Mouse (Mus musculus) hindlimb bud, embryonic 11.5 days (tissue): Measurements from ENCODE around the gene Grm4.

ENCODE experiments used
- DNase-seq: peaks from one replicate; pipeline ENCODE4 v3.0.0-alpha.2; 2012; ENCODE audit warnings: low read depth, low spot score; ENCODE audit errors: extremely low spot score

Gene Grm4

DNA sequence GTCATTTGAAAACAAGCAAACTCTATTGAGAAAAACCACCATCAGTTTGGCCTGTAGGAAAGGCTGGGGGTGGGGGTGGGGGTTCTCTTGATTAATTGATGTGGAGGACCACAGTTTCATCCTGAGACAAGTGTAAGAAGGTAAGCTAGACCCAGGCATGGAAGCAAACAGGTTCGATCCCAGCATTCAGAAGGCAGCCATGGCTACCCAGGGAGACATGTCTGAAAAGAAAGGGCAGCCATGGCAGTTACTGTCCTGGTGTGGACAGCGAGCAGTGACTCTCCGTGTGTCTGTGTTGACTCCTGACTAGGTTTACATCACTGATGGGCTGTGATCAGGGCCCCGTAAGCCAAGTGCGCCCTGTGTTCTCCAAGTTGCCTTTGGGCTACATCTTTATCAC lies at the start of gene Grm4:
Grm4 (minus strand) TSS at position 101 of the 400 bp plus-strand sequence.
- no peak for DNase-seq

DNA sequence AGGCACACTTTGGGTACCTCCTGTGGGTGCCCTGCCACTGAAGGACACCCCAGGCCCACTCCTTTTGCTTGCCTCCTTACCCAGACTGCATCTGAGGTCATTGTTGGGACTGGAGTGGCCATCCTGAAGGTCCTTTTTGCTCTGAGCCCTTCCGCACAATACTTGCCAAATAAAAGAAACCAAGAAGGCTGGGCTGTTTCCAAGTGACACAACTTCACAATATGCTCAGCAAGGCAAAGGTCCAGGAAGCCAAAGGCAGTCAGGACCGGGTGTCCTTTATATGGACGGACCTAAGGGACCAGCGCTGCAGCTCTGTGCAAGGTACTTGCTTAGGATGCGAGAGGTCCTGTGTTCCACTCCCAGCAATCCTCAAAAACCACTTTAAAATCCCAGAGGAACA lies 47.0 kb upstream of the Grm4 start:
- DNase-seq: no peak

DNA sequence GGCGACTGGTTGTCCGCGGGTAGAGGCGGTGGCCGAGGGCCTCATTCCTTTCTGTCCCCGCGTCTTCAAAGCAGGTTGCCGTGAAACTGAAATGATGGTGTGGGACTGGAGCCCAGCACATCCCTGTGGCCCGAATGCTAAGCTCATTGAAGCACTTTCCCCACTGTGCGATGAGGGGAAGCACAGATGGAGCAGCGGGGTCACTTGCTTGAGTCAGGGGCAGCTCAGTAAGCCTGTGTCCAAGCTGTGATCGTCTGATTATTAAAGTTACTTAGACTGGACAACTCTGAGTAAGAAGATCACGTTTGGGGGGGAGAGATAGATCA lies 44.7 kb upstream of the Grm4 start:
- DNase-seq: no peak

DNA sequence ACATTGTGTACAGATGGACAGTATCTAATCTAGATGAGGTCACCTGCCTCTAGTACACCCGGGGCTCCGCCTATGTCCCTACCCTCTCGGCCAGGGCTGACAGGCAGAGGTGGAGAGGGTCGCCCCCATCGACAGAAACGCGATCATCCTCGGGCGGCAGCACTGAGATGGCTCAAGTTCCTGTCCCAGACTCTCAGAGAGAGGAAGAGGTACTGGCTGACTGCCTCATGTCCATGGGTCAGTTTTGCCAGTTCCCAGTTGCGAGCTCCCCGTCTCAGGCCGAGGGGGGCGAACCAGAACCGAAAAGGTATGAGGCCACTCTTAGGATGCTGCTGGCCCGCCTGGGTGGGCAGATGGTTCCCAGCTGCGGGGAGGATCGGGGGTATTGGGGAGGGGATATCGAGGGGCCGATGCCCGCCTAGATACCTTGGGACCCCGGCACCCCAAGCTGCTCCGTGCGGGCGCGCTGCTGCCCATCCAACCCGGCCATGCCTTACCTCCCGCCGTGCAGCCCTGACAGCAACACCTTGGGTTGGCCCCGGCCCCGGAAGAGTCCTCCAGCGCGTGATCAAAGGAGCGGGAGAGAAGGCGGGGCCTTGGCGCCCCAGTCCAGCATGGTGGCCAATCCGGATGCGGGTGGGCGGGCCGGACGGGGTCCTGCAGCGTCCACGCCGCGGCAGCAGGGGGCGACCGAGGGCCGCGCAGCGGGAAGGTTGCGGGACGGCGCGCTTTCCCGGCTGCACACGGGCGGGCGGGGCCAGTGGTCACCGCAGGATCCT lies 44.1 kb upstream of the Grm4 start, which contains the start of gene AI413582:
AI413582 (minus strand) TSS at position 594 of the 779 bp plus-strand sequence.
- no peak for DNase-seq

DNA sequence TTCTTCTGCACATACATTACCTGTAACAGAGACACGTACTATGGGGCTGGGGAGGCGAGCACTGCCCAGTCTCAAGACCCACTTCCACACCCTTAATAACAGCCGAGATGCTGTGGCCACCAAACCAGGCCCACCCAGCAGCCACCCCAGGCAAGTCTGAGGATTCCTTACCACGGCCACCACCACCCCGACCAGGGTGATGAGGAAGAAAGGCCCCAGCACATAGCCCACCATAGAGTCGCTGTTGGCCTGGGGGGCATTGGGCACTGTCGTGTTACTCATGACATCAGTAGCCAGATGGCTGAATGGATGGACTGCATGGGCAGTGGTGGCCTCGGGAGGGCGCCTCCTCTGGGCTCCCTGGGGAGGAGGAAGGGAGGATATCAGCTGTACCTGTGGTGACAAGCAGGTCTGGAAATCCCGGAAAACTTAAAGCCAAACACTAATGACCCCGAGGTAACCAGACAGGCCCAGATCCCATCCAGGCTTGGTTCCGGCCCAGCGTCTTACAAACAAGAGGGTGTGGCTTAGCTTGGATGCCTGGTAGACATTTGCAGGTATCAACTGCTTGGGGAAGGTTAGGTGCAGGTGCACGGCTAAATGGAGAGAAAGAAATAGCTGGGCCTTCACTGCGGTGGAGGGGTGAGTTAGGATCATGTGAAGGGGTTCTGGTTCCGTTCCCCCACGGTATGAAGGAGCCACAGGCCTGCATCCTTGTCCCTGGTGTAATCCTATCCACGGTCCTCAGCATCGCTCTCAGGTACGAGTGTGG lies 43.4 kb upstream of the Grm4 start:
- DNase-seq: no peak

DNA sequence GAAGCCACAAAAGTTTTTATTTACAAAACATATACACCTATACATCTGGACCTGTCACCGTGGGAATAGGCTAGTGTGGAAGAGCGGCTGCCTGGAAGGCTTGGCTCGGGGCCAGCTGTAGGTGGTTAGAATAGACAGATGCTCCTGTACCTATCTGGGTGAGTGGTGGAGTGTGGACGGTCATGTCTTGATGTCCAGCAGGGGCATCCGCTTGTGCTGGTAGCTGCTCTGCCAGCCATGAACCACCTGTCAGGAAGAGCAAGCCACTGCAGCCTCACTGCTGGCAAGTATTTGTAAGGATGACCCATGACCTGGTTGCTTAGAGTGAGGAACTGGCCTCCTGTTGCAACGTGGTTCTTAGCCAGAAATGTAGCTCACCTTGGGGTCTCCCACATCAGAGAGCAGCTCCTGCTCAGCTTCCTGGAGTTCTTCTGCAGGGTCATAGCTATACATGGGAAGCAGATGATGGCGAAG lies 42.6 kb upstream of the Grm4 start:
- DNase-seq: no peak

DNA sequence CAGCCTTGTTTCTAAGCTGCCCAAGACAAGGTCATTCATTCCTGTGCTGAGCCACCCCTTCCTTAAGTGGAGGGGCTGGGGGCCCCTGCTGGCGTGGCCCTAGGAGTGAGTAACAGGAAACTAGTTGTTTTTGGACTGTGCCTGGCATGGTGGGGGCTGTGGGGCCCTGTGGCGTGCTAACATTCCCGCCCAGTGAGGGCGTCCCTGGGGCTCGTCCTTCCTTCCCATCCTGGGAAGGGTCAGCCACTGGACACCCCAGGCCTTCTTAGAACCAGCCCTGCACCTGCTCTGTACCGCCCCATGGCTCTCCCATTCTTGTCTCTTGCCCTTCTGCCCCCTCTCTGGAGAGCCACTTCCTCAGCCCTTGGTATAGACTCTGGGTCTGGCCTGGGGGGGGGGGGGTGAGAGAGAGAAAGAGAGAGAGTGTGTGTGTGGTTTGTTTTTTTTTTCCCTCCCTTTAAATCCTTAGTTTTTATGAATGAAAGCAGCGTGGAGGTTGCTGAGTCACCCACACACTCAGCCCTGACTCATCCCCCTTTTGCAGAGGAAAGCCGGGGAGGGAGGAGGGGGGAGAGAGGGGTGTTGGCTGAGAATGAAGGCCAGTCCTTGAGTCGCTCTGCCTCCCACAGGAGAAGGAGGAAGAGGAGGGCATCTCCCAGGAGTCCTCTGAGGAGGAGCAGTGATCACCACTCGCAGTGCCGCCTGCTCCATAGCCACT lies 40.8 kb upstream of the Grm4 start:
- DNase-seq: no peak

DNA sequence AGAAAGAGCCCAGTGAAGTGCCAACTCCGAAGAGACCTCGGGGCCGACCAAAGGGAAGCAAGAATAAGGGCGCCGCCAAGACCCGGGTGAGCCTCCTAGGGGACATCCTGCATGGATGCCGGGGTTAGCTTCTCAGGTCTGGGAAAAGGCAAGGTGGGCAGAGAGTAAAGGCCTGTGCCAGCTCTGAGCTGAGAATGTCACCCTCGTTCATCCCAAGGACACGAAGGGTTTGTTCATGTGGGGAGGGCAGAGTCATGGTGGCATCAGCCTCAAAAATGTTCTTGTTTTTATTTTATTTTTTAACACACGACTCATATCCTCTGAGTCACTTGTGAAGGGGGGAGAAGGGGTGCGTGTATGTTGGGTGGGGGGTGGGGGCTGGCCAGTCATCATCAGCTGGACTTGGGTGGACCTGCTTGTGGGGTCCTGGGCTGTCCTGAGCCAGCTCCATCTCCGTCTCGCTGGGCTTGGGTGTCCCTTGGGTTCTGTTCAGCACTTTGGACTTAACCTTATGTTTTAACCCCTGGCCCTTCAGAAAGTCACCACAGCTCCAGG lies 39.8 kb upstream of the Grm4 start:
- DNase-seq: no peak

DNA sequence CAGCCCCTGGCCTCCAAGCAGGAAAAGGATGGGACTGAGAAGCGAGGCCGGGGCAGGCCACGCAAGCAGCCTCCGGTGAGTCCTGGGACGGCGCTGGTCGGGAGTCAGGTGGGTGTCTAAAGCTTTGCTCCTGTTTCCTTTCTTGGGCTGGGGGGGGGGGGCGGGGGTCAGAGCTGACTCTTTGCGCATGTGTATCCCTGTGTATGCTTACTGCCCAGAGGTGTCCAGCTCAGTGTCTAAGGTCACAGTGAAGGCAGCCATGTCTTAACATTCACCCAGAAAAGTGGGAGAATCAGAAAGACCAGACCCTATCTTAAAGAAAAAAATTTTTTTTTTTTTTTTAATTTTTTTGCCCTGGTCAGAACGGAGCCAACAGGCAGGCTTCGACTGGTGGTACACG lies 38.4 kb upstream of the Grm4 start:
- DNase-seq: no peak

DNA sequence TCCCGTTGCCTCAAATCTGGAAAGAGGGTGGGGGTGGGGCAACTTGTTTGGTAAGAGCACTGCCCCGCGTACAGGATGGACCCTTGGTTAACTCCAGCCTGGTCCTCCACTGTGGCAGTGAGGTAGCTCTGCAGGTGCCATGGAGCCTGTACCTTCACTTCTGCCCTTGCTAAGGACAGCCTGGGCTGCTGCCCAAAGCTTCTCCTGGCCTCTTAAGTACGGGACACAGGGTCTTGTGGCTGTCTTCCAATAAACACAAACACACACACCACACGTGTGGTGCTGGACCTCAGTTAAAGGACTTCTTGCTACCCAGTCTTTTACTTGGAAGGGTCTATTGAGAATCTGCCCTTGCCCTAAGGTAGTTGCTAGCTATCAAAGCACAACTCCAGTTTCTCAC lies 37.6 kb upstream of the Grm4 start:
- DNase-seq: no peak

DNA sequence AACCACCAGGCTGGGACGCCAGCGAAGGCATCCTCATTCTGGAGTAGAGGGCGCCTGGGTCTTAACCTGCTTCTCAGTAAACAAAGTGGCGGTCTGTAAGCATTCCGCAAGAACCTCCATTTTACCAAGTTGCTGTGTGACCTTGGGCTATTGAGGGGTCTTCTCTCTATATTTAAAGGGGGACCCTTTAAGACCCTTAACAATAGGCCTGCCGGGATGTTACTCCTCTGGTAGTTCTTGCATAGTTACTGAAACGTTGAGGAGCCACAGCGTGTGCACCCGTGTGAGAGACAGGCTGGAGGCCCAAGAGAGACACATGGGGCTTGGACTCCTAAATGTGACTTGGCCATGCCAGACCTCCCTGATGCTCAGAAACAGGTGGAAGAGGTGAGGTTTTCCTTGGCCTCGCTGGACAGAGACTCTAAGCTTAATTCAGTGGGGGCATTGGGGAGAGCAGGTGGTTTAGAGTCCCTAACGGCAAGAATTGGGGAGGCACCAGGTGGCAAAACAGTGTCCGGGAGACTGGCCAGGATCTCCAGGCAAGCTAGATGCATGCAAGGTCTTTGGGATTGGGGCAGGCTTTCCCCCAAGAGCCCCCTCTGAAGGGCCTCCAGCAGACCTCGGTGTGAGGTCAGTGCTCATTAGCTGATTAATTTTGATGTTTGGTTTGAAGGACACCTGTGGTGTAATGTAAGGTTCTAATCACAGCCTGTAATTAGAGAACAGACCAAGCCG lies 36.9 kb upstream of the Grm4 start:
- DNase-seq: no peak

DNA sequence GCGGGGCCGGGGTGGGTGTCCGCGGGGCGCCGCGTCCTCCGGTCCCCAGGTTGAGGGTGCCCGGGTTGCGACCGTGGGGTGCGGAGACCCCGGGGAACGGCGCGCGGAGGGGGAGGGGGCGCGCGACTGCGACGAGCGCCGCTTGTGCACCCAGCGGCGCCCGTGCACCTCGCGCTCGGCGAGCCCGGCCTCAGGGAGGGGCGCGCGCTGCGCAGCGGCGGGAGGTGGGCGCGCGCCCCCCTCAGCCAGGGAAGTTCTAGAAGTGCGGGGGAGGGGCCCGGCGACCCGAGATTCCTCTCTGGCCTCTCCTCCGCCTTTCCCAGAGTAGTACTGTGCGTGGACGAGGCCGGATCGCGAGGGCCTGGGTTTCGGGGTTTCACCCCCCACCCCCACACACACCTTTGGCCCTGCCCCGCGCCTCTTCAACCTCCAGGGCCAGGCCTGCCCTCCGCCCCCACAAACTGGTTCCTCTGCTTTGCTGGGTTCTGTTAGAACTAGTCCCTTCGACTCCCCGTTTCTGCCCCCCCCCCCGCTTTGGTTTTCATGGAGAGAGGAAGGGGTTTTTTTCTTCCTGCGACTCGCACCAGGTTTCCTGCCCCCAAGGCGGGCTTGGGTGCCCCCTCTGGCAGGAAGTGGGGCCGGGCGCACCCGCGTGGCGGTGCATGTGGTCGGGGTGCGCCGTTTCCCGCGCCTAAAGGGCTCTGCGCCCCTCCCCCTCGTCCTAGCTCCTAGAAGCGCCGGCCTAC lies 36.2 kb upstream of the Grm4 start:
- DNase-seq: no peak

DNA sequence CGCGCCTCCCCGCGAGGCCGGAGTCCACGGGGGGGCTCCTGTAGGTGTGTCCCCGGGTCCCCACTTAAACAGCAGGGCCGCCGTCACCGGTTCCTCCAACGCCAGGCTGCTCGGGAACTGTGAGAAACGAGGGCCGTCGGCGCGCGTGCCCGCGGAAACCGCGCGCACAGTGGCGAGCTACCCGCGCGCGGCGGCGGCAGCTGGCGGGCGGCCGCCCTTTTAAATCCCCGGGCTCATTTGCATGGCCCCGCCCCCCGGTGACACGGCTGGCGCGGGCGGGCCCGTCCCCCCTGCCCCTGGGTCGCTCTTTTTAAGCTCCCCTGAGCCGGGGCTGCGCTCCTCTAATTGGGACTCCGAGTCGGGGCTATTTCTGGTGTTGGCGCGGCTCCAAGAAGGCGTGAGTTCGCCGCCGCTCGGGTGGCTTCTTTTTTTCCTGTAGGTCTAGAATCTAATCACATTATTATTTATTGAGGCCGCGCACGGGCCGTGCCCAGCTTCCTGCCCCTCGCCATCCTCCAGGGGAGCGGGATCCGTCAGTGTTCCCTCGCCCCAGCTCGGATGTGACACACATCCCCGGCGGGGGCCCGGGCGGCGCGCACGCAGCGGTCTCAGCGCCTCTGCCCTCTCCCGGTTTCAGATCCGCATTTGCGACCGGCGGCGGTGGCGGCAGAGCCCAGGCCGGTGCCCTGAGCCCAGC lies 35.3 kb upstream of the Grm4 start, which contains the start of gene Hmga1:
Hmga1 (plus strand) TSS at position 183 of the 697 bp plus-strand sequence.
- no peak for DNase-seq

DNA sequence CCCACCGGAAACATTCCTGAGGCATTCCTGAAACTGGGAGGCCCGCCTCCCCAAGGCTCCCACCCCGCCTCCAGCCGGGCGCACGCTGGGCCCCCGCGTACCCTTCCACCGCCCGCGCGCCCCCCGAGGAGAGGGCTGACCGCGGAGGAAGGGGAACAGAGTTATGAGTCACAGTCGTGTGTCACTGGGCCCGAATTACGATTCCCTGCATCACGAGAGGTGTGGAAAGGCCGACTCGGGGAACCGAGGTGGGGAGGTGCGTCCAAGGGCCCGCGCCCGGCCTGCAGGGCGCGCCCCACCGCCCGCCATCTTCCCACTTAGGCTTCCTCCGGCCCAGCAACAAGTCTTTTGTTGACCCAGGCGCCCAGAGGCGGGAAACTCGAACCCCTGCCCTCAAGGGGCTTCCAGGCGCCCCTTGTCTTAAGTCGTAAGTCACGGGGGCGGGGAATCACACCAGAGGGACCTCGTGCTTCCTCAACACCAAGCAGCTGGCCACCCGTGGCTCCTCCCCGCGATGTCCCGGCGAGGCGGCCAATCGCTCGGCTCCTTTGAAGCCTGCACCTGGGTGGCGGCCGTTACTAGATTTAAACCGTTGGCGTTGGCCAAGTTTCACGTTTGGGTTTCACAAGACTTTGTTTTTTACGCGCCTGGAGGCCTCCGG lies 34.4 kb upstream of the Grm4 start:
- peak; percentile 86 for DNase-seq

DNA sequence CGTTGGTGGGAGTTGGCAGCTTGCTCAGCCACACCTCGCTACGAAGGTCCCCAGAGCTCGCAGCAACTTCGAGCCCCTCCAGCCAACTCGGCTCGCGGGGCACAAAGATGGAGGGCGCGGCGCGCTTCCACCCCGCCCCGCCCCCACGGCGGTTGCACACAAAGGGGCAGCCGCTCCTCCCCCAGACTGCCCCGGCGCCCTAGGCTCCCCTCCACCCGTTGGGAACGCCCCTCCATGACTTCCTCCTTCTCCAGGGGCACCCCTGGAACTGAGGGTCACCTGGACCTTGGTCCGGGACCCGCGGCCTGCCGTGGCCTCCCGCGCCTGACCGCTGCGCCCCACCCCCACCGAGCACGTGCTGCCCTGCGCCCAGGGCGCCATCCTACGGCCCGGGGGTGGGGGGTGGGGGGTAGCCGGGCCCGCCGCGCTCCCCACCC lies 33.9 kb upstream of the Grm4 start:
- DNase-seq: no peak

DNA sequence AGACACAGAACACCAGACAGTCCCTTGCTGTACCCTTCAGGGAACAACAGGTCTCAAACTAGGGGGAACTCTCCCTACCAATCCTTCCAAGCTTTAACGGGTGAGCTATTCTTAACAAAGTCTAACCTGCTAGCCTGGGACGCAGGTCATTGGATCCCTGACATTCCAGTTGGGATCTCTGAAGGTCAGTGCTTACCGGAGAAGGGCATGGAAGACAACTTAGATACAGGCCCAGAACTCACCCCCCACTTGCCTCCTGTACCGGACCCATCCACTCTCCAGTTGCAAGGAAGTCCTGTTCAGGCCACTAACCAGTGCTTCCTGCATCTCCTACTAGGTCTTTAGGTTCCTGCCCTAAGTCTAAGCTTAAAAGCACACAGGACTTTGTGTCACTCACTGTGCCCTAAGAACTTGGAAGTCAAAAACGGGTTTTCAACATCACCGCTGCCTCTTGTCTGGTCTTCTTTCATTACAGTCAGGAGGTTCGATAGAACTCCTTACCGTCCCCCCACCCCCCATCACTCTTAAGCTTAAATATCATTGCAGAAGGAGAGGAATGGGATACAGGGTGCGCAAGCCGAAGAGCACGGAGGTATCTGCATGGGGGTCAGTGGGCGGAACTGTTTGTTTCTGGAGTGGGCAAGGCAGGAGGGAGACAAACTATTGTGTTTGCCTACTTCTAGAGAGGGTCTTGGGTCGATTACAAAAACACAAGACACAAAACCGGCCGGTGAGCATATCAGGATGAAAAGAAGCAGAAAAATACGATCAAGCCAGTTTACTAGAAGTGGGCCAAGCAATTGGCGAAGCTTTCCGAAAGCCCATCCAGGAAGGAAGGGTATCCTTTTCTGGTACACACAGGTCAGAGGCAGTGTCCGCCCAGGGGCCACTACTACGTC lies 33.1 kb upstream of the Grm4 start:
- no peak for DNase-seq
